Mouse (Mus musculus) hindbrain, postnatal 0 days (tissue): ENCODE data around the gene 4932438H23Rik. TPM values are rescaled to one million over a fixed set of nuclear protein-coding genes. Genes with fewer than 3 reads are reported as not detected.
A peak's percentile ranks its signal among the peaks of the same experiment; 100 is the strongest.
"Not testable (repeated sequence)": the region's sequence is repeated elsewhere in the genome, so short reads cannot be mapped to it uniquely, and the experiment has no call there.

Source experiments
- ATAC-seq: fragments of 200-750 bp; cut with Nextera tagmentation; 2 replicates; pipeline ENCODE4 v1.8.0; 2017; ENCODE audit warnings: mild to moderate bottlenecking, moderate TSS enrichment, moderate library complexity
- DNase-seq: peaks from one replicate; pipeline ENCODE4 v3.0.0-alpha.2; 2015; ENCODE audit warnings: low spot score
- H3K27ac ChIP-seq: fragments of 300-500 bp; sonication (generic); 2 replicates; pipeline ENCODE4 v1.5.1; 2014; ENCODE audit warnings: mild to moderate bottlenecking
- H3K27me3 ChIP-seq: fragments of 300-500 bp; sonication (generic); 2 replicates; pipeline ENCODE4 v1.6.1; 2014; ENCODE audit warnings: low read length, mixed read lengths; ENCODE audit not compliant: insufficient read depth
- H3K36me3 ChIP-seq: fragments of 300-500 bp; sonication (generic); 2 replicates; pipeline ENCODE4 v1.6.1; 2014; ENCODE audit warnings: low read length, mixed read lengths; ENCODE audit not compliant: insufficient read depth
- H3K4me1 ChIP-seq: fragments of 300-500 bp; sonication (generic); 2 replicates; pipeline ENCODE4 v1.6.1; 2014; ENCODE audit warnings: antibody characterized with exemption, low read length, mixed read lengths; ENCODE audit not compliant: insufficient read depth
- H3K4me2 ChIP-seq: fragments of 300-500 bp; sonication (generic); 2 replicates; pipeline ENCODE4 v1.6.1; 2014; ENCODE audit warnings: low read depth, mild to moderate bottlenecking, low read length, moderate library complexity, mixed read lengths
- H3K4me3 ChIP-seq: fragments of 300-500 bp; sonication (generic); 2 replicates; pipeline ENCODE4 v1.5.1; 2014; ENCODE audit warnings: low read length
- H3K9ac ChIP-seq: fragments of 300-500 bp; sonication (generic); replicated peaks from 2 replicates; pipeline ENCODE4 v1.6.1; 2014; ENCODE audit warnings: mild to moderate bottlenecking, low read length, moderate library complexity, mixed read lengths
- H3K9me3 ChIP-seq: fragments of 300-500 bp; sonication (generic); 2 replicates; pipeline ENCODE4 v1.6.1; 2016; ENCODE audit warnings: low read length, mixed read lengths
- CTCF ChIP-seq: IDR thresholded peaks from 2 replicates; pipeline ENCODE4 v1.5.1; 2016; ENCODE audit warnings: antibody characterized with exemption, control low read depth, low read depth
- WGBS: fragments of 180-500 bp; shearing (Covaris S2); extraction: QIAGEN DNeasy Blood & Tissue Kit; methylation state at CpG from one replicate; pipeline ENCODE4 v1.1.7; 2014; 5-methylcytosine and 5-hydroxymethylcytosine counted together
- polyA plus RNA-seq: library from polyadenylated mRNA; unstranded; fragments of >200 nt; fragmentation: Nextera tagmentation; extraction: Ambion mirVana; gene quantifications from 2 replicates; pipeline ENCODE4 v1.2.1, GENCODE M21; 2015
- total RNA-seq: library from RNA; depleted of rRNA; stranded (reverse); fragments of >200 nt; gene quantifications from 2 replicates; pipeline ENCODE4 v1.2.3, GENCODE M21; 2014

4932438H23Rik gene
- total and polyA plus RNA-seq, 2 experiments from 2014 or later = 0.94 to 1.6 TPM

DNA sequence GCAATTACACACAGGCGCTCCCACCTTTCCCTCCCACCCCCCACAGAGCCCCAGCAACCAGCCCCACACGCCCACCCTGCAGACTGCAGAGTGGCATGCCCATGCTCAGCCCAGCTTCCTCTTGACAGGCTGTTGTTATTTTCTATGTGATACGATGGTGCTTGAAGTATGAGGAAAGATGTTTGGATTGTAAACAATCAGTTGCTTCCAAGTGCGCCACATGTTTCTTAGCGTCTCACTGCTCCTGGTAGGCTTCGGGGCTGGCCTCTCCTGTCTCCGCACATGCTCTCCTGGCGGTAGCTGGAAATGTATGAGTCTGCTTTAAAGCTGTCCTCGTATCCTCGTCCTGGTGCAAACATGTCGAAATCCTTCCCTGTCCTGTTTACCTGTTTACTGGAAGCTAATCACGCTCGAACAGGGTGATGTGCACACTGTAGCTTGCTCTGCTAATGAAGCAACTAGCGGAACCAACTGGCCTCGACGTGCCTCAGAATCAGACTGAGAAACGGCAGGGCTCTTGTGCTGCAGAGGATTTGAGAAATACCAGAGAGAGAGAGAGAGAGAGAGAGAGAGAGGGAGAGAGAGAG is 9.6 kb downstream of the 4932438H23Rik start:
- TF ChIP-seq CTCF = no peak
- H3K9ac ChIP-seq = no peak overlapping the region
- peak; percentile 22 for DNase-seq
- H3K36me3 ChIP-seq = no peaks in the 10 kb centered on the region
- 0 out of 2 replicates have a peak, but pooled peaks have one; percentile 44 for ATAC-seq
- peaks cover 14% of the 10 kb centered on the region; the same call in 1 of the 2 replicates for H3K27me3 ChIP-seq
- H3K4me2 ChIP-seq = peak overlapping the region; percentile 32
- no peak overlapping the region for H3K27ac ChIP-seq
- H3K4me3 ChIP-seq = no peak overlapping the region
- WGBS = 39% methylated on average over 17 of the region's 17 CpGs
- H3K4me1 ChIP-seq = no peaks in the 10 kb centered on the region
- no peaks in the 10 kb centered on the region for H3K9me3 ChIP-seq

DNA sequence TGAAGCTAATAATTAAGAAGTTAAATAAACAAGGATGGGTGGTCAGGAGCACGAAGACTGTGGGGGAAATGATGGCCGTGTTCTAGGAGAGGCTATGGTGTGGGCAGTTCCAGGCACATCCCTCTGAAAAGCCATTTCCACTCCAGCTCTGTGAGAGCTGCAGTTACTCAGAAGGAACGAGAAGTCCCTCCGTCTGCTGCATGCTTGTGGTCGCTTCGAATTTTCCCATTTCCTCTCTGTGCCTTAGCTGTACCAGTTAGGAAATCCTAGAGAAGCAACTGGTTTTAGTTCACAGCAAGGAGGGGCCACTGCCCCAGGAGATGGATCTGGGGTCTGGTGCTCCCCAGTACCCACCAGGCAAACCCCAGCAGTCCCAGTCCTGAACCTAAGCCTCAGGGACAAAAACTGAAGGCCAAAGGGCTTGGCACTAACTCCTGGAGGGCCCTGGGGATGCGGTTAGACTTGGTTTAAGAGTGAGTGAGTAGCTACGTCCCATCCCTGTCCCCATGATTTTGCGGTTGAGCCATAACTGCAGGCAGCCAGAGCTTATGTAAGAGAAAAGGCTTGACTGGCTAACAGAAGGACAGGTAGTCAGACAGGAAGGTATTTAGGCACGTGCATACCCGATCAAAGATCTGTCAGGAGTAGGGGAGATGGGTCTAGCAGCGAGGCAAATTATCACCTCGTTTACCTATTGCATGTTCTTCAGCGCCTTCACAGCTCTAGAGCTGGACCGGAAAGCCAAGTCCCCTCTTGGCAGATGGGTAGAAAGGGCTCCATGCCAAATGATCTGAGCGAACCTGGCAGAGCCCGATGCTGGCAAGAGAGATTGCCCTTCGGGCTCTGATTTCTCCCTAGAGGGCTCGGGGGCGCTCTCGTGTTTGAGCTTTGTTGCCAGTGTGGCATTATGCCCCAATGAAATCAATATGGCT is 10.3 kb downstream of the 4932438H23Rik start:
- 60% methylated on average over 21 of the region's 21 CpGs for WGBS
- H3K27me3 ChIP-seq = peaks cover 14% of the 10 kb centered on the region; the same call in 1 of the 2 replicates
- H3K4me2 ChIP-seq = peak overlapping the region; percentile 32

DNA sequence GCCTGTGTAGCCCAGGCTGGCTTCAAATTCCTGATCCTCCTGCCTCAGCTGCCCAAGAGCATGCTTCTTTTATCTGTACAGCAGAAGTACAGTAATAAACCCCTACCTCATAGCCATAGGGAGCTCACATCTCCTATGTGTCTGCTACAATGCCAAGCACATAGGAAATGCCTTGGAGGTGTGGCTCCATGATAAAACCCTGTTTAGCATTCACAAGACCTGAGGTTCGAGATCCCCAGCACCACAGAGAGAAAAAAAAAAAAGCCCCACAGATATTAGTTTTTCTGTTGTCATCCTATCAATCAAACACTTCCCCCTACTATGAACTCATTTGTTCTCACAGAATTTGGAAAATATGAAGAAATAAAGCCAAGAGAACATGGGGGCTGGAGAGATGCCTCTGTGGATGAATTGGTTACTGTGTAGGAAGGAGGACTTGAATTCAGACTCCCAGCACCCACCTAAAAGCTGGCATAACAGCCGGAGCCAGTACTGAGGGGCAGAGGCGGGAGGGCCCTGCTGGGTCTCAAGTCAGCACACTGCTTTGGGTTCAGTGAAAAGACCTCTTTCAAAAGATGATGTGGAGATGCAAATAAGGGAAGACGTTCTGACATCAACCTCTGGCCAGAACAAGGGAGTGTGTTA is 11.8 kb downstream of the 4932438H23Rik start:
- DNase-seq = no peak
- no peaks in the 10 kb centered on the region for H3K9me3 ChIP-seq
- no peak overlapping the region for H3K4me3 ChIP-seq
- no peak overlapping the region for H3K9ac ChIP-seq
- peaks cover 10% of the 10 kb centered on the region; the same call in 1 of the 2 replicates for H3K27me3 ChIP-seq
- 53% methylated on average over 4 of the region's 4 CpGs for WGBS
- no peak overlapping the region for H3K27ac ChIP-seq
- no peaks in the 10 kb centered on the region for H3K4me1 ChIP-seq
- H3K4me2 ChIP-seq = no peak overlapping the region
- no peak for ATAC-seq
- H3K36me3 ChIP-seq = no peaks in the 10 kb centered on the region
- TF ChIP-seq CTCF = no peak

More for the DNA sequence above, 10.3 kb downstream of the 4932438H23Rik start:
- H3K4me3 ChIP-seq = no peak overlapping the region
- DNase-seq (peak; percentile 91), ATAC-seq (0 out of 2 replicates have a peak, but pooled peaks have one; percentile 55)
- no peaks in the 10 kb centered on the region for H3K36me3 ChIP-seq
- no peak for TF ChIP-seq CTCF
- H3K9ac ChIP-seq = no peak overlapping the region
- H3K27ac ChIP-seq = no peak overlapping the region
- no peaks in the 10 kb centered on the region for H3K9me3 ChIP-seq
- H3K4me1 ChIP-seq = no peaks in the 10 kb centered on the region

DNA sequence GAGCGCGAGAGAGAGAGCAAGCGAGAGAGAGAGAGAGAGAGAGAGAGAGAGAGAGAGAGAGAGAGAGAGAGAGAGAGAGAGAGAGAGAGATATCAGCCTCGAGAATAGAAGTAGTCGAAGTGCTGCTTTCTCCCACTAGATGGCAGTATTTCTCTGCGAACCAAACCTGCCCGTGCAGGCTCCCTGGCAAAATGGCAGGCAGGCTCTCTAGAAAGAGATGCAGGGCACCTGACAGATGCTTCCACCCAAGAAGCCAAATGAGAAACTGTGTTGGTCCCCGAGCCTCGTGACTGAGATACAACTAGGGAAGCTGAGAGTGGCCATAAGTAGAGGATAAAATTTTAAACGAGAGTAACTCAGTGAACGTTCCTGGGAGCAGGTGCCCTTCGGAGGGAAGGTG is 13.4 kb downstream of the 4932438H23Rik start:
- Histone ChIP-seq H3K27ac (no peak overlapping the region), H3K9ac (no peak overlapping the region), H3K4me1 (no peaks in the 10 kb centered on the region), H3K27me3 (peaks cover under 1% of the 10 kb centered on the region; the same call in 1 of the 2 replicates), H3K4me3 (no peak overlapping the region), H3K36me3 (no peaks in the 10 kb centered on the region), H3K4me2 (no peak overlapping the region), H3K9me3 (no peaks in the 10 kb centered on the region)
- peak; percentile 87 for TF ChIP-seq CTCF
- ATAC-seq (peak; percentile 64), DNase-seq (peak; percentile 94)
- 18% methylated on average over 10 of the region's 12 CpGs for WGBS

DNA sequence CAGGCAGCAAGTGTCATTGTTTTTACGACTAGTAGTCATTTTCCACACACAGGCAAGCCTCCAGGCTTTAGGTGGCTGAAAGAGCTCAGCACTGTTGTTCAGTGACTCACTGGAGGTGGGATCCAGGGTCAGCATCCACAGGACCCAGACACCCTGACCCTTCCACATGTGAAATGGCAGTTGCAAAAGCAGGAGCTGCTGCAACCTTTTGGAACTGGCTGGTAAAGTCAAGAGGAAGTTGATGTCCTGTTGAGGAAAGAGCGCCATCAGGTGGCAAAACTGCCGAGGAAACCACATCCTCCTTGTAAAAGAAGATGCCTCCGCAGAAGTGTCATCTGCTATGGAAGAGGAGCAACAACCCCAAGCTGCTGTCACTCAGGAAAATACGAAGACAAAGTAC is 18.7 kb downstream of the 4932438H23Rik start:
- no peak for ATAC-seq
- H3K9me3 ChIP-seq = no peaks in the 10 kb centered on the region
- WGBS = 78% methylated on average over 5 of the region's 5 CpGs

DNA sequence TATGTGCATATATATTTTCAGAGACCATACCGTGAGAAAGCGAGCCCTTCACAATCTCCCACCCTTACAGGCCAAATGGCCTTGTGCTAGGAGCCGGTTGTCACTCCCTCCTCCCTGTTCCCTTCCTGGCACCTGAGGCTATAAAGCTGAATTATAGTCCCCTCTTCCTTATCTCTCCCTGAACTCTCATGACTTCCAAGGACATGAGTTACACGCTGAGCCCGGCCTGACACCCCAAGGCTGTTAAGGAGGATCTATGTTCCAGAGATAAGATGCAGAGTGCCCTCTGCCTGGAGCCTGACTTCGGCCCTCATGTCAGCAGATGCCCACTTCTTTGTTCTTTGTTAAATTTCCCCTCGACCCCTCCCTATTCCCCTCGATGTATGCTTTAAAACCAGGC is 19.5 kb downstream of the 4932438H23Rik start:
- not testable (repeated sequence) for H3K9me3 ChIP-seq, H3K4me3 ChIP-seq, H3K4me2 ChIP-seq, H3K27me3 ChIP-seq, H3K4me1 ChIP-seq, H3K36me3 ChIP-seq, H3K9ac ChIP-seq, H3K27ac ChIP-seq, DNase-seq, ATAC-seq
- 86% methylated on average over 8 of the region's 8 CpGs for WGBS

More for the DNA sequence above, 18.7 kb downstream of the 4932438H23Rik start:
- no peak for DNase-seq
- no peak overlapping the region for H3K9ac ChIP-seq
- no peaks in the 10 kb centered on the region for H3K4me1 ChIP-seq
- H3K4me2 ChIP-seq = no peak overlapping the region
- H3K27ac ChIP-seq = no peak overlapping the region
- no peak overlapping the region for H3K4me3 ChIP-seq
- H3K36me3 ChIP-seq = no peaks in the 10 kb centered on the region
- H3K27me3 ChIP-seq = no peaks in the 10 kb centered on the region
- no peak; the same call in 1 of the 2 replicates for TF ChIP-seq CTCF
